Mouse (Mus musculus): ENCODE measurements around the gene Tmem231.

The Tmem231 gene

DNA sequence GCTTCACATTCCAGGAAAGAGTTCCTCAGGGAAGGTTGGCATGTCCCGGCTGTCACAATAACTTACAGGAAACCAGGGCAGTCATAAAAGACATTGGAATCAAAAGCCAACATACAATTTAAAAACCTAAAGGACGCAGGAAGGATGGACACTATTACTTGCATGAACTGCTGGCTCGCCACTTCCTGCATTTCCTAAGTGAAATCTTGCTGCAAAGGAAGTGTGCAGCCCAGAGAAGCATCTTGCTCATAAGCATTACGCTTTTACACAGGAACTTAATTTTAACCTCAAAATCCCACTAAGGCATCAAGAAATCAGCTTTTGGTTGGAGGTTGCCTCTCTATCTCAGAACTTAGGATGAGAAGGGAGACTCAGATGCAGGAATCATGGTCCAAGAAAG is 70.4 kb downstream of the Tmem231 start:
- in situ Hi-C loops (cut with MboI), result loop anchor here (25.0 kb wide), 1 partner anchor 1774 kb away; the partner anchor contains the start of genes Mon1b and Syce1l
